Mouse (Mus musculus): ENCODE measurements at regions not wholly inside any gene's neighbourhood (a gene's known extent, or its start where the extent isn't known, plus 50 kb on each side); places are given as distances from the start of the nearest gene placed in this dataset.

DNA sequence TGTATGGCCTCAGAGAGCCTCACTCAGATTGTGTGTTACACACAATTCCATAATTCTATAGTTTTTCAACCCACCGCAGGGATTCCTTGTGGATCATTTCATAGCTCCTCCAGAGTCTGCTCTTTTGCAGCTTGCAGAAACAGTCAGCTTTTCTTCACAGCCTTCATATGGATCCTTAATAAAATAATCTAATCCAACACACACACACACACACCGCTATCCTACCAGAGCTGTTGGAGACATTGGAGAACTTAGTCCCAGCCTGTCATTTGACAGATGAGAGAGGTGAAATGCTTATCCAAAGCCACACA, 71.2 kb upstream of the Foxo1 start:
- no peak for DNase-seq (ENCODE audit: low read depth, low spot score)

DNA sequence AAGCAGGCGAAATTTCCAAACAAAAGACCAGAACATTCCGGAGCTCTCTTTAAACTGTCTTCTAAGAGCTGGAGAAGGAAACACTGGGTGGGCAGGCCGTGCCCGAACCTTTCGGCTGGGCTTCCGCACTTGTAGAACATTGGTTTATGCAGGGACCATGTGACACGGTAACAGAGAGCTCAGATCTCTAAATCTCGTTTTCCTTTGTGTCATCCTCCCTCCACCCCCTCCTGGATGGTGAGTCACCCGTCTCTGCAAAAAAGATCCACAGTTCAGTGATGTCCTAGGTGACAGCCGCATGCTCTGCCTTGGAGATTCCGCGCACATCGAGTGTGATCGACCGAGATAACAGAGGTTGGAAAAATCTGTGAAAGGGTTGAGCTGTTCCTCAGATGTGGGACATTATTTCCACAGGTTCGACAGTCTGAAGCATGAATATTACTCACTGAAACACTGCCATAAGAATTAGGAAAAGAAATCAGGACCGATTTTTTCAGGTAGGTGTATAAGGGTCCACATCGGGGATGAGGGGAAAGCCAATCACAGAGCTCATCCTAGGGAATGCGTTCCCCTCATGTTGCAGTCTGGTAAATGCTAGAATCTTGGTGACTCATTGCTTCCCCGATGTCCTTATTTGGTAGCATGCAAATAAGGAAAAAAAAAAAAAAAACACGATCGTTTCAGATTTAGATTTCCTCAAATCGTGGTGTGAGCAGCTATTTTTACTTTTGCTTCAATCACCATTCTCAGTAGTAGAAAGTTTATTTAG, 70.0 kb upstream of the Foxo1 start:
- DNase-seq (ENCODE audit: low read depth, low spot score), result no peak

DNA sequence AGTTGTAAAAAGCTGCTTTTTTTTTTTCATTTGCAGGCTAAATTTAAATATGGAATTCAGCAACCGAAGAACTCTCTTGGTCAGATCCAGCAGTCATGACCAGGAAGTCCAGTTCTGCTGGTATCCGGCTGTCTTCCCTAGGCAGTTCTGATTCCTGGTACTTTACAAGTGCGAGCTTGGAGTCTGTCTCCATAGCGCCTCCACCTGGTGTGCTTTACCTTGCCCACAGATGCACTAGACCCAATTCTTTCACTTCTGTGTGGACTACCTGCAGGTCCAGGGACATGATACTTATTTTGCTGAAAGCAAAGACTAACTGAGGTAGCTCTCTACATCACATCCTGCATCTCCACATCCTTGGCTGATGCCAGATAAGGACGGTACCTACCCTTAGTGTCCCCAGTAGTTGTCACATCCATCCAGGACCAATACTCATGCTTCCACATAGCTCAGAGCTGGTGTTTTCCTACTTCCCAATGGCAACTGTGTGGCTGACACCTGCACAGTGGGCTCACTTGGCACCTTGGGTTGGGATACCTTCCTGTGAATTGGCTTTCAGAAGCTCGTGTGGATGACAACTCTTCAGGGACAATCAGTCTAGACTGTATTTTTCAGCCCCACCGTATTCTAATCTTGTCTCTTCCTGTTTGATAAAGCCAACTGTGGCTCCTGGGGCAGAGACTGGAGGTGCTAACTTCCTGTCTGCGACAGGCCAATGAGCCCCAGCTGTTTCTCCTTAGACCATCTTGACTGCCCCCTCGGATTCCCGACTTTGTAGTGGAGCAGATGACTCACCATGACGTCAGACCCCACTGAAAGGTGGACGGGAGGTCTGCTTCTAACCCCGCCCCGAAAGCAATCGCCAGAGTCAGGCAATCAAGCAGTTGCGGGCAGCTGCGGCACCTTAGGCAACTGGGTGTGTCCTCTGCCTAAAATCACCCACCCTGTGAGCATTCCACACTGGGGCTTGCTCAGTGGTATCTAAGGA, 69.1 kb upstream of the Foxo1 start:
- no peak for DNase-seq (ENCODE audit: low read depth, low spot score)

DNA sequence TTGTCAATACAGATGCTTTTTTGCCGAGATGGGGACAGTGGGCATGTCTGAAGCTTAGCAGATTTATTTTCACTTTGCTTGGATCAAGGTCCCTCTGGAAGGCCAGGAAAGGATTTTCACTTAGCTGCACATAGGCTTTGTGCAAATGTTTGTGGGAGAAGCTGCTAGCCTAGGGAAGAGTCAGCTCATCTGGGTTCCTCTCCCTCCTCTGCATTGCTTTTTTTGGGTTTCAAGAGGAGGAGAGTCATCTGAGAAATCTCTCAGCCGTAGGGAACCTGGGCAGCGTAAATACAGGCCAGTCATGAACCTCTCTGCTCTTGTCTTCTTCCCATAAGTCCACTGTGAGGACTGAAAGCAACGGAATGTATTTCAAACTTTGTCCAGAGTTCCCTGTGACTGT, 68.0 kb upstream of the Foxo1 start:
- no peak for DNase-seq (ENCODE audit: low read depth, low spot score)

DNA sequence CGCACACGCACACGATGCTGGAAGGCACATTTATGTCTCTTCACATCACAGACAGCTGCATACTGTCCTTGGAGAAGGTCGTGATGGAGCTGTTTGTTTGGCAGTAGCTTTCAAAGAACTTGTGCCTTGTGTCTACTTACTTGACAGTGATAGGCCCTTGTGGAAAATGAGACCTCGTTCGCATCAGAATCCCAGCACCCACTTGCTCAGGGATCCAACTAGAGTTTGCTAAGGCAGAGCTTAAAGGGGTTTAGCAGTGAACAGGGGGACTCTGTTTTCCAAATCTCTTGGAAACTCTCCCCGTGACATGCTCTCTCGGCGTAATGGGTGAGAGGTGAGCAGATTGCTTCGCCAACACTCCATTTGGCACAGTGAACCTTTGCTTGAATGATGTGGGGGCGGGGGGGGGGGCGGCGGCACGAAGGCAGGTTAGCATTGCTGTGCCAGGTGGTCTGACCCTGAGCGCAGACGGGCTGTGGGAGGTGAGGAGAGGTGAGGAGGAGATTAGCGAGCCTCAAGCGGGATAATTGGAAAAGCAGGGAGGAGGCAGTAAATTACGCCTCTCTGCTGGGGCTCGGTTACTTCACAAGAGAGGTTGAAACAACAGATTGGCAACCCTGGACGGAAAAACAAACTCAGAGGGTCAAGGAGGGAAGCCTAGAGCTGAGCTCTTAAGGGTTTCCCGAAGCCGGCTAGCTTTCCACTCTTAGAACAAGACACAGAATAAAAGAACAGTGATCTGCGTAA, 57.4 kb upstream of the Foxo1 start:
- no peak for DNase-seq (ENCODE audit: low read depth, low spot score)

DNA sequence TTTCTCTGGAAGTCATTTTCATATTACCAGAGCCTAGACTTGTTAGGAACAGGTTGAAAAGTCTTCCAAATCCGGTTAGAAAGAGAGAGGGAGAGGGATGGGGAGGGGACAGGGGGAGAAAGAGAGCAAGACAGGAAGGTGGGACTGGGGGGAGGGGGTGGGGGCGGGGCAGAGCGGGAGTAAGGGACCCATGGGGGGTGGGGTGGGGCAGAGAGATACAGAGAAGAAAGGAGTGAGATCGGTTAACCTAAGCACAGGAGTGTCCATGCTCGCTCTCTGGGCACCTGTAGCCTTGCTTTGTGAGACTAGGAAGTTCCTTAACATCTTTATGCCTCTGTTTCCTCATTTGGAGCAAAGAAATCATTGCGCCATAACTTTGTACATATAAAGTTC, 56.8 kb upstream of the Foxo1 start:
- DNase-seq (ENCODE audit: low read depth, low spot score), result no peak

DNA sequence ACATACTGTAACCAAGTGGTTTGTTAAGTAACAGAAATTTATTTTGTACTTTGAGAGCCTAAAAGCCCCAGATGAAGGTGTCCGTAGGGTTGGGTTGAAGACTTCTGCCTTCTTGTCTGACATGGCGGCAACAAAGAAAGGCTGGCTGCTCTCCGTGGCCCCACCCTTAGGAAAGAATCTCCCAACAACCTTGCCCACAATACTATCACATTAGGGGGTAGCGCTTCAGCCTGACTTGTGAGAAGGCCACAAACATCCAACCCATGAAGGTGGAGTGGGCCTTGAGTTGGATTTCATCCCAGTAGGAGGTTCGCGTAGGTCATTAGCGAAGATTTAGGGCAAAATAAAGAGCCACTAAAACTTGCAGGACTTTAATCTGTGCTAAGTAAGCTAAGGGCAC, 54.0 kb upstream of the Foxo1 start:
- no peak for DNase-seq (ENCODE audit: low read depth, low spot score)

DNA sequence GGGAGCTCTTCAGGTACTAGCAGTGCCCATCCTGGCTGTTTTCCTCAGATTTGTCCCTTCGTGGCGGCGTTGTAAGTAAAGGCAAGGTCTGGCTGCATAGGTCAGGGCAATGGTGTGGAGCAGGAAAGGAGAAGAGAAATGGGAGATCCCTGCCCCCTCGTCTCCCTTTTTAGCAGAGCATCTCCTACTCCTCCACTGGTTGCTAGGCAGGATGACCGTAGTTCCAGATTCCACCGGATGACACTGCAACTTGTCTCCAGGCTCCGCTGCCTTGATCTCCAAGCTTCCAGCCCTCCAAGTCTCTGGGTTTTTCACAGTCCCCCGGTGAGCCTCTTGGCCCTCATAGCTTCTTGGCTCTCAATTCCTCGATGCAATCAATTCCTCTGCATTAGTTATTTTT, 53.1 kb upstream of the Foxo1 start:
- DNase-seq (ENCODE audit: low read depth, low spot score), result no peak

Measured in retina, adult 2 months (tissue).